Mouse (Mus musculus) activated CD4-positive, CD25-positive, alpha-beta regulatory T cell, adult 4 months (primary cell): ENCODE measurements around the gene Dbil5. TPM values are rescaled to one million over a fixed set of nuclear protein-coding genes. Genes with fewer than 3 reads are reported as not detected.

Experiments used
- polyA plus RNA-seq, 2 experiments: library from polyadenylated mRNA; unstranded; fragments of 100-300 nt; shearing (Covaris generic); gene quantifications; one replicate each; pipeline ENCODE4 v1.2.1; 2017

Dbil5 gene
- polyA plus RNA-seq, 2 experiments from 2014 or later = not detected

Other genes with a start within 250 kb of the Dbil5 start
- under 1 TPM in 1 of 2 experiments, not detected in 1; 0.37 TPM for gene 1700016K19Rik, start 217.7 kb upstream of the Dbil5 start, polyA plus RNA-seq
- 10 to 100 TPM; 13.7 to 15.9 TPM for gene Rflnb, start 189.8 kb upstream of the Dbil5 start, polyA plus RNA-seq
- 10 to 100 TPM; 44.5 to 55.8 TPM for gene Vps53, start 38.0 kb upstream of the Dbil5 start, polyA plus RNA-seq
- gene Fam57a, start 37.9 kb upstream of the Dbil5 start, polyA plus RNA-seq = 1 to 10 TPM; 4.1 to 4.9 TPM
- gene Gemin4, start 56 bp downstream of the Dbil5 start, polyA plus RNA-seq = 10 to 100 TPM in 1 of 2 experiments, 1 to 10 TPM in 1; 7.0 to 13.4 TPM
- 10 to 100 TPM in 1 of 2 experiments, 1 to 10 TPM in 1; 9.3 to 14.0 TPM for gene Mrm3, start 26.1 kb downstream of the Dbil5 start, polyA plus RNA-seq
- gene Glod4, start 26.1 kb downstream of the Dbil5 start, polyA plus RNA-seq = 10 to 100 TPM; 82.6 to 96.9 TPM
- 1 to 10 TPM in 1 of 2 experiments, under 1 TPM in 1; 0.71 to 1.8 TPM for gene Nxn, start 181.5 kb downstream of the Dbil5 start, polyA plus RNA-seq
- gene Timm22, start 189.3 kb downstream of the Dbil5 start, polyA plus RNA-seq = 10 to 100 TPM; 52.1 to 72.8 TPM